Mouse (Mus musculus) heart, adult 8-10 months (tissue): ENCODE measurements around the gene Lpar3. TPM values are rescaled to one million over a fixed set of nuclear protein-coding genes. Genes with fewer than 3 reads are reported as not detected.

Experiments used
- DNase-seq: peaks from one replicate; pipeline ENCODE4 v3.0.0; 2022; ENCODE audit warnings: low spot score
- total RNA-seq, 4 experiments: library from RNA; stranded (reverse); gene quantifications; 2 replicates each; pipeline ENCODE4 v1.2.4; 2022

Lpar3 gene
- total RNA-seq, 4 experiments from 2014 or later, result 0.24 TPM; not detected in 3

DNA sequence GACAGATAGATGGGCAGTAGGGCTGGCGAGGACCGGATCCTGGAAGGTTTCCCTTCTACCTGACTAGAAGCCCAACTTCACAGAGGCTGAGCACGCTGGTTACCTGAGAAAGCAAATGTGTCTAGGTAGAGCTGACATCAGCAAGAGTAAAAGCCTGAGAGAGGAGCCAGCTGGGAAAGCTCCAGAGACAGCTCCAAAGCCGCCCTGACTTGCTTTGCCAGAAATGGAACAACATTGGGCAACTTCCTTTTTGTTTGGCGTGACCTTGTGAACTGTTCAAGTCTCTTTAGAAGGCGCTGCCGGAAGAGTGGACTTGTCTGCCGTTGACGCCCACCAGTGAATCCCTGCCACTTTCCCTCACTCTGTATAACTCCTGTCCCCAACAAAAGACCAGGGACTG lies 39.4 kb downstream of the Lpar3 start:
- no peak for DNase-seq

DNA sequence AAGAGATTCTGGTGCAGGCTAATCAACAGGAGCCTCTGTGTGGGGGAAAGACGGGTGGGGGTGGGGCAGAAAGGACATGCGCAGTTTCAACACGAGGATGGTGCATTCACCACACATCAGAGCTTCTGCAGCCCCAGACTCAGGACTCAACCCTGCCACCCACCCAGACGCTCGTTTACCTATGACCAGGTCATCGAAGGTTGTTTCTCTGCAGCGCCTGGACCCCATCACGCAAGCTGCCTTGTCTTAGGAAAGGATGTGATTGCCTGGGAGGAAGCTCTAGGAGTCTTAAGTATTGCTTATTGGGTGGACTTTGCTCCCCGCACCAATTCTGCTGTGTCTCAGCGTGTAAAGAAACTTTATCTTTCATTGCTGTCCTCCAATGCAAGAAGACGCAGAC lies 40.1 kb downstream of the Lpar3 start:
- no peak for DNase-seq

DNA sequence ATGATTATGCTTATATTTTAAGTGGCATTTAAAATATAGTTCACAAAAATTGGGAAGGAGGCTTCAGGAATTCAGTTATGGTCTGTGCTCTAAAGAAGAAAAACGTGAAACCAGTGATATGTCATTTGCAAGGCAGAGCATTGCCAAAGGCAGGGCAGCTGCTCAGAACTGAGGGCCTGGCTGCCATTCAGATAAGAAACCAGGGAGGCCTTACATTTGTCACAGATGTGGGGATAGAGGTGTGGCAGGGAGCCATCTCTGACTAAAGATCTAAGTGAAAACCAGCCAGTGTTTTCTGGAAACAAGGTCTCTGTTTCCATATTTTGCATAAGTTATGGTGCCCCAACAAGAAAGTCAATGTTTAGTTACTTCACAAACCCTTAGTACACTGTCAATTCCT lies 41.8 kb downstream of the Lpar3 start:
- no peak for DNase-seq

DNA sequence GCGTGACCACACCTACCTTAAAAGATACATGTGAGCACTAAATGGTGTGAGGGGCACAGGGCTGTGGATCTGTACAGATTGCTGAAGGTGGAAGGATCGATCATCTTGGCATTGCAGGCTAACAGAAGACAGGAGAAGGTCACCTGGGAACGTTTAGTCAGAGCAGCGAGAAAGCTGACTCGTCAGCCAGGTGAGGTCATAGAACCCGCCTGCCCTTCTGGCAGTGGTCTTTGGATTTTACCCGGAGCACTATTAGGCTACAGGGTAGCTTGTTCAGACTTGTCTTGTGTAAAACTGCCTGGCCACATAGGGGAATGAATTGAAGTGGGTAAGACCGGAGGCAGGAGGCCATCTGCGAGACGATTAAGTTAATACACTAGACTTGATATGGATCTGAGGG lies 43.4 kb downstream of the Lpar3 start:
- no peak for DNase-seq

DNA sequence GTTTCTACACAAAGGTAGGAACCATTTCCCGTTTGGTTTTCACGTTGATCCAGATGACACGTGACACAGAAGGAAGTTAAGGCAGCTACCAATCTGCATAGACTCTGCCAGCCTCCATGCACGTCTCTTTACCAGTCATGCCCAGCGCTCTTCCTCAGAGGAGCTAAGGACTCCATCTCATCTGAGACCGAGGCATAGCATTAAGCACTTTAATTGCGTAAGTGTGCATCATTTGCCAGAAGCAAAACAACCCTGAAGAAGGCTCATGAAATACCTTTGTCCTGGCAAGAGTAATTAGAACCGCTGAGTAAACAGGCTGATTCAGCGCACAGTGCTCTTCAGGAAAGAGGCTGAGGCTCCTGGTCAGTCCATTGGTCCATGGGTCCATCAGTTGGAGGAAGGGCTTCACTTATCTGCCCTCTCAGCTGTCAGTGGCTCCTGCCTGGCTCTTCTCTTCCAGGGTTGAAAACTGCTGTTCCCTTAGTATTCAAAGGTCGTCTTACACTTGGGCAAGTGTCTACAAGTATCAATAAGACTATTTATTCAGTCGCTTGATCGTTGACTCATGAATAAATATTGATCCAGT lies 44.9 kb downstream of the Lpar3 start:
- no peak for DNase-seq

DNA sequence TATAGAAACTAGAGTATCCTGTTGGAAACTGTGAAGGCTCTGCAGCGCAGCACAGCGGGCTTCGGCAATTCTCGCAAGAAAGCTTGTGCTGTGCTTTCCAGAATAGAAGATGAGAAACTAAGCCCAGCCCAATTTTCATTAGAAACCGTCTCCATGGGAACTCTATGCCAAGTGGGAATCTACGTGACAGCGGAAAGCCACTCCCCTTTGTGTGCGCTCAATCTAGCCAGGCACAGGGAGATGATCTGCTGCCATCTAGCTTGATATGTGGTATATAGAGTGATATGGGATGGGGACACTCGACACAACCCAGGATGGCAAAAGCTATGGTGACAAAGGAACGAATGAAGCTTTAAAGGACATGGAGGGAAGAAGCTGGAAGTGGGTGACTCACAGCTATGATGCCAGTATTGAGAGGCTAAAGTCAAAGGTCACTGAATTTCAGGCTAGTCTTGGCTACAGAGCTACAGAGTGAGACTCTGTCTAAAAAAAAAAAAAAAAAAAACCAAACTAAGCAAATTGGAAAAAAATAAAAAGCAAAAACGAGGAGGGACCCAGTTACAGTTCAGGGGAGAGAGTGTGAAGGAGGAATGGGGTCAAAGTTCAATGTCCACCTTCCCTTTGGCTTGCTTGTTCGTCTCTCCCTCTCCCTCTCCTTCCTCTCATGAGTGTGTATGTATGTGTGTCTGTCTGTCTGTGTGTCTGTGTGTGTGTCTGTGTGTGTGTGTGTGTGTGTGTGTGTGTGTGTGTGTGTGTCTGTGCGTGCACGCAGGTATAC lies 47.5 kb downstream of the Lpar3 start:
- no peak for DNase-seq

DNA sequence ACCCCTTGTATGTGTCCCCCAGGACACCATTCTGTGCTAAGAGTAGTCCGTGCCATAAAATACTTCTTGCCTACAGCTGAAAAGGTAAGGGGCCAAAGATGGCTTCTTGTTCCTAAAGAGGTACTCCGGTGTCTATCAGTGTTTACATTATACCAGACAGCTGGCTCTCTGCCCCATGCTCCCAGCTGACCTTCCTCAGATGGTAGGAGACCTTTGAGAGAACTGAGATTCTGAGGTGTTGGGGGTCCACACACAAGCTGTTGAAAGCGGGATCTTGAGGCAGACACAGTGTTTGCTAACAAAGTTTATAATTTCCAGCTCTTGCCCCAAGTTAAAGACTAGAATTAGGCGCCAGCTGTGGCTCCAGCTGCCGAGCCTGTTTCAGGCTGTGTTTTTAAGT lies 53.7 kb downstream of the Lpar3 start:
- no peak for DNase-seq

DNA sequence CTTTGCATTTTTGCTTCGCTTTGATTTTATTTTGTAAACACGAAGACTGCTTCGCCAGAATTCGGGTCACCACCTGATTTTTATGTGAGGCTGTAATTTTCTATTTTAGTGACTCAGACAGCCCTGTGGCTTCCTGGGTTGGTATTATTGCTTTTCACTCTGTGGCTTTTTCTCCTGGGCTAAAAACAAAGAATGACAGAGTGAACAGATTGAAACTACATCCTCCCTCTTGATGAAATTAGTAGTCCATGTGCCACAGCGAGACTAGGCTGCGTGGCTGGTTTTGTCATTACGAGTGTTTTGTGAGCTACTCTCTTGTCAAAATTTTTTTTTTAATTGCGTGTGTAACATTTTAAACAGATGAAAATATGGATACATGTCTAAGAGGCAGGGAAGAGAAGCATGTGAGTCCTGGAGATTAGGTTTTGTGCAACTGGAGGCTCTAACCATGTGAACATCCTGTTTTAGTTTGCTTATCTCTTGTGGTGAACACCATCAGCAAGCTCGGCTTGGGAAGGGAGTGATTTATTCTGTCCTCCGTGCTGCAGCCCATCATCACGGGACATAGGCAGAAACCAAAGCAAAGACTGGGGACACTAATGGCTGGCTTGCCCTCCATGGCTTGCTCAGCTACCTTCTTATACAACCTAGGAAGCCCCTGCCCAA lies 54.7 kb downstream of the Lpar3 start:
- DNase-seq, result no peak

DNA sequence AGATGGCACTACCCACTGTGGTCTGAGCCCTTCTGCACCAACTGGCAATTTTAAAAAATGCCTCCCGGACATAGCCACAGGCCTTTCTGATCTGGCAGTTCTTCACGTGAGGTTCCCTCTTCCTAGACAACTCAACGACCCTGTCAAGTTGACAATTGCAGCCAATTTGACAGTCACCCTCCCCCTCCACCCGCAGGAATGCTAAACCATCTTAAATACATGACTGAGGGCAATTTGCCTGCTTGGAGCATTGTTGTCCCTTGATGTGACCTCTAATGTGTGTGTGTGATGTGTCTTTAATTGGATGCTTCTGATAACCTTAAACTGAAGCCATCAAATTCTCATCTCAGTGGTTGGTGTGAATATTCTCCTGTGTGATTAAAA lies 55.3 kb downstream of the Lpar3 start:
- no peak for DNase-seq

DNA sequence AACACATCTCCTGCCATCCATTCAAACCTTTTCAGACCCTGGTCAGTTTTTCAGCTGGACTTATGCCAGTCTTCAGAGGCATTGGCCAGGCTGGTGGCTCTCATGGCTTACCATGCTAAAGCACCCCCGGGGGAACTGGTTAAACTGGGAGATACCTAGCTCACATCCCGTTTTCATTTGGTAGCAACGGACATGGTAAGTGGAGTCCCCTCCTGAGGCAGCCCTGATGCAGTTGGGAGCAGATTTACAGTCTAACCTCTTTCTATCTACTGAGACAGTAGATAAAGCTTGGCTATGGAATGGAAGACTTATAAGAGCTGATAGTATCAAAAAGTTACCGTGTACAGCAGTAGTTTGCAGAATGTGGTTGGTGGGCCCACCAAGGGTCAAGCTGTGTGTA lies 56.2 kb downstream of the Lpar3 start:
- DNase-seq, result no peak

DNA sequence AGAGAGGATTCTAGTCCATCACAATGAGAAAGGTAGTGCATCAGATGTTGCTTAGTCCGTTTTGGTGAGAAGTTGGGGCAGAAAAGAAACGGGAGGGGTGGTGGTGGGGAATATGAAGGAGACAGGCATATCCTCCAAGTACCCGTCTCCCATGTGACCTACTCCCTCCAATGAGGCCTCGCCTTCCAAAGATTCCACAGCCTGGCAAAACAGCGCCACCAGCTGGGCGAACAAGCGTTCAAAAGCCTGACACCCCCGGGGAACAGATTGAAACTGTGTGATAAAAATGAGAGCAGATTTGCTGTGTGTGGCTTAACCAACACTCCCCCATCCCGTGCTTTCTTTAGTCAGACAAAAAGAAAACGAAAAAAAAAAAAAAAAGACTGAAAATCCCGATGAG lies 56.7 kb downstream of the Lpar3 start:
- no peak for DNase-seq

DNA sequence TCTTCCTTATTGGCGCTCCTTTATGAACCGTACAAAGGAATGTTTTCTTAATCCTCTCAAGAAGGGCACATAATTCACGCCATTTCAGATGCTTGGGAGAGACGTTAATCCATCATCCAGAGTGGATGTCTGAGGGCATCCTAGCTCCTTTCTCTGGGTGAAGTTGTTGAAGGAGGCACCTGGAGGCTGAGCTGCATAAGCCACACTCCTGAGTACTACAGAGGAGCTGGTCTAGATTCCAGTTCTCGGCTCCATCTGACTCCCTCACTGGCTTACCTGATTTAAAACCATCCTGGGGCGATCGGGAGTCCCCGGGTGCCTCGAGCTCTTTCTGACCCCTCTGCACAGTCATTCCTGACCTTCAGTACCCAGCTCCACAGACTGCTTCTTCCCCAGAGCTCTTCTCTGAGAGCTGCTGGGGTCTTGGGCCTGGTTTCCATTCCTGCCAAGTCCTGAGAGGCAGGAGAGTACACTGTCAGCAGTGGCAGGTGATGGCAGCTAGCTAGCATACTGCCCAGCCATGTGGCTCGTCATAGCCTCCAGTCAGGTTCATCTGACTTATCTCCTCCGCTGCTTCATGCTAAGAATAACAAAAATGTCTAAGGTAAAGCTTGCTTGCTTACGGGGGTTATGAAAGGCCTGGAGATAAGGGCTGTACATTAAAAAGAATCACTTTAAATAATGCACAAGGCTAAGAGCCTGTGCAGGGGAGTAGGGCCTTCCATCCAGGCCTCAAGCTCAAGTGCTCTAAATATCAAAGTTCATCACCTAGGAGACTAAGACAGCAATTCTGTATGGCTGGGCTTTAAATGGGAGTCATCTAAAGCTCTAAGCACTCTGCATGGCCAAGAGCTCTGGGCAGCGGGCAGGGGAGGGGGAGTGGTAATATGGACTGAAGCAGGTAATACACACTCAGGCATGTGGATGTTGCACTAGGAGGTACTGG lies 57.7 kb downstream of the Lpar3 start:
- DNase-seq, result no peak

DNA sequence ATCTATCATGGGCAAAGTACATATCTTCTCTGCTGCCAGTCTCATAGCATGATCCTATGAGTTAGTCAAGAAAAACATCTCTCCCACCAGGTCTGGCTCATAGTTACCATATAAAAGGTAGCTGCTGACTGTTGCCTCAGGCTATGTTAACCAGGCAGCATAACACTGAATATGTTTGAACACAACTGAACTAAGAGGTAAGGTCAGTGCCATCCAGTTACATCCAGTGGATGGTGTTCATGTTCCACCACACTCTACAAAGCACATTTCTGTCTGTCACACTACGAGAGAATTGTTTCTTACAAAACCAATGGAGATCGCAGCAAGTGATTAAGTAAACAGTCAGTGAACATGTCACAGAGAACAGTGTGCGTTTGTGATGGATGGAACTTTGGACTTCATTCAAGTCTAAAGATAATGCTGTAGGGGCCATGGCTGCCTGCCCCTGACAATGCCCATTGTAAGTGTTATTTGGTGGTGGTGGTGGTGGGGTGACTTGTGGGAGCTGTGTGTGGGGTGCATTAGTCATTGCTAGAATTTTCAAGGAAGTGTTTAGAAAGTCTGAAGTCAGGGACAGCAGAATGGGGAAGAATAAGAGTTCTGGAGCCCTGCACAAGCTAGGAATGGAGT lies 63.1 kb downstream of the Lpar3 start:
- DNase-seq, result no peak

DNA sequence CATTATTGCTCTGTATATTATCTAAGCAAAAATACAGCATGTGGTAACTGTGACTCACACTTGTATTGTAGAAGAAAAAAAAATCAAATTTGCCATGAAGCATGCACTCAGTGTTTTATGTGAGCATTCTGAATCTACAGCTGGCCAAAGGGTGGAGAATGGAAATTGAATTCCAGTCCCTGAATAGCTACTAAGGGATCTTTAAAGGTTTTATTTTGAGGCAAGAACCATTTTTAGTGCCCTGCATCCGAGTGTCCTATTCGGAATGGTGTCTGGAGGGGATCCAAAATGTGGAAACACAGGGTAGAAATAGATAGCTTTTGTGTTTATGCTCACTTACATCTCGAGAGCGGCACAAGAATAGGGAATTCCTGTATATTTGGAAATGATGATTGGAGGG lies 65.4 kb downstream of the Lpar3 start:
- DNase-seq, result no peak

DNA sequence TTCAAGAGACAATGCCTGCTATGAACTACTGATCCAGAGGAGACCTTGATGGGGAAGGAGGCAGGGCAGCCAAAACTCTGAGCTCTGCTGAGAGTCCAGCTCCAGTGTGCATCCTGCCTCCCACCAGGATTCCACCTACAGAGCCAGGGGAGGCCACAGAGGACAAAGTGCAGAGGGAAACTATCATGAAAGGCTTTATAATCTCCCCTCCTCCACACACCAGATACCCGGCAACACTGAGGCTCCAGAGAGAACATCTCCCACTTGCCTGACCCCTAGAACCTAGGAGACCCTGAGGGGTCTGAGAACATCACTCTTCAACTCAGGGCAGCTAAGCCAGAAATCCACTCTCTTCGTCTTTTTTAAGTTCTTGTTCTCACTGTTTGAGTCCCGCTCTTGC lies 71.2 kb downstream of the Lpar3 start:
- DNase-seq, result no peak

DNA sequence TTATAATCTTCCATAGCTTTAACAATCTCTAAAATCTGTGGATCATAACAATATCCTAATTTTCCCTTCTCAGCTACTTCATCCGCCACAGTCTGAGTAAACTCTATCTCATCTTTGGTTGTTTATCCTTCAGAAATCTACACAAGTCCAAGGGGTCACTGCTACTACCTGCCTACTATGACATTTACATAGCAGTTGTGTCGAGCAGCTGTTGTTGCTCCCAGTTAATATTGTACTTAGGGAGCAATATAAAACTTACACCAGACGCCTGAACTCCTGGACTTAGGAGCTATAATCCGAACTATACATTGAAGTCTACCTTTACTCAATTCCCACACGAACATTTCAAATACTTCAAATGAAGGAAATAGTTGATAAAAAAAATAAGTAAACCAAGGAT lies 71.8 kb downstream of the Lpar3 start:
- no peak for DNase-seq

DNA sequence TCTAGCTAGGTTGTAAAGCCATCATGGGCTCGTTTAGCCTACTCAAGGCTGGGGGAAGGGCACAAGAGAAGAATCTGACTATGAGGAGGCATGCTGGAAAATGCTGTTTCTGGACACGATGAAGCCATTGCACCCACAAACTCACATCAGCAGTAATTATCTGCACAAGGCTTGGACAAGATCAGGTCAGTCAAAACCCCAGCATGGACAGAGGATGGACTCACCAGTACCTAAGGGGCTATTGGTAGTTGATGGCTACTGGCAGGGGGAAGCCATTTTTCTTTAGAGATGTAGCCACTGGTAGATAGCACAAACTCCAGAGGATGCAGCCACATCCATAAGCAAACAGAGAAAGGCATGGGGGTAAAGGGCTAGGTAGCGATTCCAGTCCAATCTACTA lies 81.7 kb downstream of the Lpar3 start:
- no peak for DNase-seq

DNA sequence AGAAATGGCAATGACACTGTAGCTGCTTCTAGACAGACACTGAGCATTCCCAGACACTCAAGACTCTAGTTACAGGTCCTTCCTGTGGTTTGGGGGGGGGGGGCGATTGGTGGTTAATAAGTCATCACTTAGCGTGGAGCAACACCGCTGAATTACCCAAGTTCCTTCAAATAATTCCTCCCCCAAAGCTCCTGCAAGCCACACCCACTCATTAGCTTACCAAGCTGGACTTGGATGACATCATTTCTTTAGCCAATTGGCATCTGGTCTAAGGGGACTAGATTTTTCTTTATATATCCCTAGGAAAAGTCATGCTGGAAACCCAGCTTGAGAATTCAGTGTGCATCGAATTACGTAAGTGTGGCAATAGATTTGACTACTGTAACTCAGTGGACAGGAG lies 82.4 kb downstream of the Lpar3 start:
- no peak for DNase-seq

DNA sequence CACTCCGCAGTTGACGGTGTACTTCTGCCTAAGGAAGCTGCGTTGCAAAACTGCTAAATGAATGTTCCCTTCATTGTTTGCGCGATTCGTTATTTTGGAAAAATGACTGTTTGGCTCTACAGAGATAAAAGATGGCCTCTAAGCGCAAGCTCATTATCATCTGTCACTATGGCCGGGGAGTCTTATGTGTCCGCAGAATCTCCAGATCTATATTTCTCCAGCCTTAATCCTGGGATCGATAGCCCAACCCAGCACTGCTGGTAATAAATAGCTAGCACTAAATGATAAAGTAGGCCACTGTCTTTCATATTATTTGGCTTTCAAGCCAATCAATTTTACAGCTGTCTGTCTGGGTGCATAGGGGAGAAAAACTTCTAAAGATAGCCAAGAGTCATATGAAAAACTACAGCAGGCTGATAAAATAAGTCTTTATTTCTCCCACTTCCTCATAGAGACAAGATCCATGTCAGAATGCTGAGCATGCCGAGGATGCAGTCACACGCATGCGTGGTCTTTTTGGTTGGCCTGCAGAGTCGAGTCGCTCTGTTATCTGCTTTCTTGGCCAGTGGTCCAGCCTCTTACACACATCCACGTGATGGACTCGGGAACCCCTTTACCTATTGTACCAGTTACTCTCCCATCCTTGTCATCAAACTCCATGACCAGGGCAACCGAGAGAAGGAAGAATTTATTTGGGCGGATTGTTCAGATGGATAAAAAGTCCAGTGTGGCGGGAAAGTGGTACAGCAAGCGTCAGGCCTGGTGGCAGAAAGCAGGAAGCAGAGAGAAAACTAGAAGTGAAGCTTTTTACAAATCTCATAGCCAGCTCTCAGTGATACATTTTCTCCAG lies 84.0 kb downstream of the Lpar3 start:
- no peak for DNase-seq

DNA sequence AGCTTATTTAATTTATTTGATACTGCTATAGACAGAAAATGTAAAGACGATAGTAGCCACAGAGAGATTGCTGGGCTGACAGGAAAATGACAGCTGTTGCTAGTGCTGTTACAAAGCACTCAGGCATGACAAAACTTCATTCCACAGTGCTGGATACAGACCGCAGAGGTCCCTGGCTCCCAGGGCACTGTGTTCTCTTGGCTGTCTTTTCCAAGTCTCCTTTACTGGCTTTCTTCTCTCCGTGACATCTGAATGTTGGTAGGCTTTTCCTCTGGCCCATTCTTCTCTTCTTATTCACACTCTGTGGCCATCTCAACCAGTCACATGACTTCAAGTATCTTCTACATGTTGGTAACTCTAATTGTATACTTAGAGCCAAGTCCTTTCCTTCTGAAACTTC lies 86.6 kb downstream of the Lpar3 start:
- no peak for DNase-seq

DNA sequence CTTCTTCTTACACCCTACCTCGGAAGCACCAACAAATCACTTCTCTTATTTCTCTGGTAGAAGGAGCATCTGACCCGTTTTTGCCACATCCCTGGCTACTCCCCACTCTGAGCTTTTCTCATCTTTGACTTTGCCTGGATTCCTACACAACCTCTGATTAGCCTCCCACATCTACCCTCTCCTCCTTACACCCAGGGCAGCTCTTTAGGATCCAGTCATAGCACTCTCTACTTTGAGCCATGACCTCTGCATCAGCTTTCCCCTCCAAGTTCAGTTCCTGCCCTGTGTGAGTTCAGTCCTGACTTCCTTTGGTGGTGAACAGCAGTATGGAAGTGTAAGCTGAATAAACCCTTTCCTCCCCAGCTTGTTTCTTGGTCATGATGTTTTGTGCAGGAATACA lies 87.1 kb downstream of the Lpar3 start:
- no peak for DNase-seq
